Mouse (Mus musculus) splenic B cell, adult 2 months (primary cell): ENCODE data around the gene Myh3.

ENCODE experiments used
- DNase-seq: peaks from one replicate; pipeline ENCODE4 v3.0.0-alpha.2; 2011; ENCODE audit warnings: low read depth, low spot score
- H3K27me3 ChIP-seq: 2 replicates; pipeline ENCODE4 v1.6.1; 2012; ENCODE audit warnings: mild to moderate bottlenecking, low read length, moderate library complexity, mixed read lengths; ENCODE audit not compliant: control insufficient read depth, poor library complexity, insufficient read depth, severe bottlenecking
- H3K36me3 ChIP-seq: 2 replicates; pipeline ENCODE4 v1.6.1; 2012; ENCODE audit warnings: mild to moderate bottlenecking, low read length, moderate library complexity, mixed read lengths; ENCODE audit not compliant: control insufficient read depth, poor library complexity, insufficient read depth, severe bottlenecking

Myh3 gene

DNA sequence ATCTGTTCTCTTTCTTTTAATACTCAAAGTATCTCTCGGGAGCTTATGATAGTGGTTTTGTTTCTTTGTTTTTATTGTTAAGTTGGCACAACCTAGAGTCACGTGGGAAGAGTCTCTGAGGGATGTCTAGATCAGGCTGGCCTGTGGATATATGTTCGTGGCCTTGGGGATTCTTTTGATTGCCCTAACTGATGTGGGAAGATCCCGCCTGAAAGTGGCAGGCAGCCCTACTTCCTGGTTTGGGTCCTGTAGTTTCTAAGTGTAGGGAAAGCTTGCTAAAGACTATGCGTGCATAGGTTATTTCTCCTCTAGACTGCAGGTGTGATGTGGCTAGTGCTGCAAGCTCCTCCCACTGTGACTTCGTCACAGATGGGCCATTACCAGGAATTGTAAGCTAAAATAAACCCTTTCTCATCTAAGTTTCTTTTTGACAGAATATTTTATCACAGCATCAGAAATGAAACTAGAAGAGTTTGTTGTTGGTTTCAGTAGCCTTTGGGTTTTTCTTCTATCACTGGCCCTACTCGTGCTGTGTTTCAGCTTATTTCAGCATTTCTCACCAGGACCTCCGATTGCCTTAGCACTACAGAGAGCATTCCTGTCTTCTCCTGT, 23.2 kb upstream of the Myh3 start:
- Histone ChIP-seq H3K27me3 (no peaks in the 10 kb centered on the region), H3K36me3 (peaks cover 14% of the 10 kb centered on the region; the same call in 1 of the 2 replicates)
- DNase-seq, result no peak

DNA sequence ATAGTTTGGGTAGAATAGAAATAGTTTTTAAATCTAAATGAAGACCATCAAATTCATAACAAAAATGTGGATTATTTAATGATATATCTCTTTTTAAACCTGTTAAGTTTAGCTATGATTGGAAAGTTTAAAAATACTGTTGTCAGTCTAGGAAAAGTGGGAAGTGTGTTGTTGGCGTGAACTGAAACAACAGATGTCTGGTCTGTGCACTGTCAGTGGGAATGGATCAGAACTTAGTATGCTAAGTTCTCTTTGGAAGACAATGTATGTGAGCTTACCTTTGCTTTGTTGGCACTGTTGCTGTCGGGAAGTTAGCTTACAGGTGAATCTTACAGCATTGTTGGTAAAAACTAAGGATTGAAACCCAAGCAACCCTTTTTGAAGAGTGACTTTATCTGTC, 16.8 kb upstream of the Myh3 start:
- Histone ChIP-seq H3K27me3 (no peaks in the 10 kb centered on the region), H3K36me3 (peaks cover 22% of the 10 kb centered on the region)
- DNase-seq, result no peak

DNA sequence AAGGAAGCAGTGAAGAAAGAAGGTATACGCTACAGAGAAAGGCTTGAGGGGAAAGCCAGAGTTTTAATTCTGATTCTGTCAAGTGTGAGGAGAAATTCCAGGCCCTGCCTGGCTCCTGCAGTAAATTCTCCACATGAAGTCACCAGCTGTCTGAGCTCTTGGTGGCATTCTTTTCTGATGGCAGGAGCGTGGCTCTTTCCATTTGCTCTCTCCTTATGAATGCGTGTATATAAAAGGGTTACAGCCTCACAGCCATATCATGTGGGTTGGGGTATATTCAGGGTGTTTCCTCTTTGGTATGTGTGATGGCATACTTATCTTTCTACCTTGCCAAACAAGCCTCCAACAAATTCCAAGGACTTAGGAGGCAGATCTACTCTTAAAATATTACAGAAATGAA, 15.4 kb upstream of the Myh3 start:
- DNase-seq, result no peak
- peaks cover 20% of the 10 kb centered on the region for H3K36me3 ChIP-seq
- H3K27me3 ChIP-seq, result no peaks in the 10 kb centered on the region

DNA sequence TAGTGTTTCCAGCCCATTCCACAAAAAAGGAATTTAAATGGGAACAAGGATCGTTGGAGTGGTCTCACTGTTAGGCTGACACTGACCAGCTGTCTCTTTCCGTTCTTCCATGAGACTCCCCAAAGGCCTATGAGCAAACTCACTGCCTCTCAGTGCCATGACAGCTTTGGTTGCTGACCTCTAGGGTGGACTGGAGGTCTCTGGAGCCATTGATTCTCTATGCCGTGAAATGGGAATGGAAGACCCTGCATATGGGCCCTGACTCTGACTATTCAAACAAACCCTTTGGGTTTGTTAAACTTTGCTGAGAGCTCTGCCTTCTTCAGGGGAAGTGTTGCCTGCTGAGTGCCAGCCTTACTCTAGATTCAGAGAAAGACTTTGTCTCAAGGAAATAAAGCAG, 10.4 kb upstream of the Myh3 start:
- DNase-seq, result no peak
- Histone ChIP-seq H3K36me3 (peaks cover 10% of the 10 kb centered on the region), H3K27me3 (no peaks in the 10 kb centered on the region)

DNA sequence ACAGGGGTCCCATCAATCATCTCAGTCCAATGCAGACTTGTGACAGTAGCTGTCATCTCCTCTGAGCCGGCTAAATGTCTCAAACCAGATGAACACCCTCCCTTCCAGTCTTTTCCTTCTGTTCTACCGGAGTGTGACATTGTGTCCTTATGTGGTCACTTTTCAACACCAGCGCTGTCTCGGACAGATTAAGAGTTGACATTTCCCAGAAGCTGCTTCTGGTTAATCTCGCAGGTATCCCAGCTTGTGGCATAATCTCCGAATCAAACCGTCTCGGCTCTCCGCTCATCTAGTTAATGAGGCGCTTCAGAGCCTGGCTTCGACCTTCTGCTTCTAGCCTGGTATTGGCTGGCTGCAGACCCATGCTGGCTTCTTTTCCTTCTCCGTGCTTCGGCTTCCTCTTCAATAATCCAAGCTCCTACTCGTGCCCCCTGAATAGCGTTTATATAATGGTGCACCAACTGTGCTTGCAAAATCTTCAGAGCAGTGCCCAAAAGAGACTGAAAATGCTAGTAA, 5.4 kb upstream of the Myh3 start:
- Histone ChIP-seq H3K27me3 (0 out of 2 replicates have a peak, but pooled peaks cover 1% of the 10 kb centered on the region), H3K36me3 (no peaks in the 10 kb centered on the region)
- DNase-seq, result no peak

DNA sequence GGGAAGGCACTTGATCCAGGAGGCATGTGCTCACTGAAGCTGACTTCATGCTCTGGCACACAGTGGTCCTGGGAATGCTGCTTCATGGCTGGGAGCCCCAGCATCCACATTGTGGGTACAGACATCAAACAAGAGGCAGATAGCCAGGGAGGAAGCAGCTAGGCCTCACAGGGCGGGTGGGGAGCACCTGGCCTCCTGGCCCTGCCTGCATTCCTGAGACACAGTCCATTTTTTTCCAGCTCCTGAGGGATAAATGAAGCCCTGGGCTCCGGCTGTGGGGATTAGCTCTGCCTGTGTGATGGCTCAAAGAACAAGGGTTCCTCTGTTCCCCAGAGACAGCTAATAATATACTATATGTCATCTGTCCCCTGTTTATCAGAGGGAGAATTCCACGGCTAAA, 3.1 kb upstream of the Myh3 start:
- Histone ChIP-seq H3K27me3 (0 out of 2 replicates have a peak, but pooled peaks cover 1% of the 10 kb centered on the region), H3K36me3 (no peaks in the 10 kb centered on the region)
- no peak for DNase-seq

DNA sequence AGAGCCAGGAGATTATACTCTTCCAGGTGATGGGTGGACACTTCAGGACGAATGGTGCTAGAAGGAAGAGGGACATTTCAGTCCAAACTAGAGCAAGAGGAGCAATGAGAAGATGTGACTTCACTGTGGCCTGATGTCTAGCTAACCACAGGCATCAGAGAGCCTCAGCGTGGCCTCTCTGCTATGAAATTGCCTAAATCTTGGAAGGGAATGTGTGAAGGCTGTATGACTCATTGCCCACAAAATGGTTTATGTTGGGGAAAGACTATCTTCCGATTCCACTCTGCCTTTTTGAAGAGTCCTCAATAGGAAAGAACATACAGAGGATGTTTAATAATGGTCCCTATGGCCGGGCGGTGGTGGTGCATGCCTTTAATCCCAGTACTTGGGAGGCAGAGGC, 1.3 kb upstream of the Myh3 start:
- H3K27me3 ChIP-seq, result 0 out of 2 replicates have a peak, but pooled peaks cover 1% of the 10 kb centered on the region
- DNase-seq, result no peak

DNA sequence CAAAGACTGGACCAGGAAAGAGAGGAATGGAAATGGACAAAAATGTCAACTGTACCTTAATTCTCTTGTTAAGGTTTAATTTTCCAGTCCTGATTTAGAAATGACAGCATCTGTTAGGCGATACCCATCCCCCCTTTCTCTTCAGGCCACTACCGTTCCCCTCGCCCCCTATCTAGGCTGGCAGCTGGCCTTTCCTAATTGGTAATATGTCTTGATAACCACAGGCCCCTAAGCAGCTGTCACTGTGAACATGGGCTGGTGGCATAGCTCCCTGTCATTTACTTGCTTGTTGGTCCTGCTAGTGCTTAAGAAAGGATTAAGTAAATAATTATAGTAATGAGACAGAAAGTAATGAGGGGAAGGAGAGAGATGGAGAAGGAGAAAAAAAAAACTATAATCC, 665 bp upstream of the Myh3 start:
- DNase-seq, result no peak

More for the DNA sequence above, 1.3 kb upstream of the Myh3 start:
- no peaks in the 10 kb centered on the region for H3K36me3 ChIP-seq

DNA sequence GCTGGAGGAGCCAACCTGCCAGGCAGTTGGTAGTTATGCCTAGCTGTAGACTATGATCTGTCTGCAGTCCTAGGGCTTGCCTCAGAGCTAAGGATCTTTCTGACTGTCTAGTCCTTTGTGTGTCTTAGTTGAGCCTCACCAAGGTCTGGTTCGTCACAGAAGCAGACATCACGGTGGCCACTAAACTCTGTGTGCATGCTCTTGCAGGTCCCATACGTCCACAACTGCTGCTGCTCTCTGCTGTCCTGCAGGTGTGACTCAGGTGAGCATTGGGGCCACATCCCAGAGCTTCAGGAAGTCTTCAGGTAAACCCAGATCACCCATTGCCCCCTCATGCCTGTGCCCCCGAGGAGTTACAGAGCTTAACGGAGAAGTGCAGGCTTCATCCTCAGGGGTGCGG, 788 bp downstream of the Myh3 start:
- Histone ChIP-seq H3K27me3 (no peaks in the 10 kb centered on the region), H3K36me3 (no peaks in the 10 kb centered on the region)
- no peak for DNase-seq

More for the DNA sequence above, 665 bp upstream of the Myh3 start:
- Histone ChIP-seq H3K27me3 (0 out of 2 replicates have a peak, but pooled peaks cover 1% of the 10 kb centered on the region), H3K36me3 (no peaks in the 10 kb centered on the region)

DNA sequence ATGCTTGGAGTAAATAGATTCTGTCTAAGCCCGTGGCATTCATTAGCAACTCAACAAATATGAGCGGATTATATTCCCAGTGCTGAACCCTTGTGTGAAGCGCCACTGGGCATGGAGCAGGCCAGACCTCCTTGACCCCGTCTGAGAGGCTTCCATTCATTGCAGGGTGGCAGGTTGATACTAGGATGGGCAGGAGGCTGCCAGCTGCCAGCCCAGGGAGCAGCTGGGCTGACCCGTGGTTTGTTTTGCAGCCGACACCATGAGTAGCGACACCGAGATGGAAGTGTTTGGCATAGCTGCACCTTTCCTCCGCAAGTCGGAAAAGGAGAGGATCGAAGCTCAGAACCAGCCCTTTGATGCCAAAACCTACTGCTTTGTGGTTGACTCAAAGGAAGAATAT, 1.6 kb downstream of the Myh3 start:
- Histone ChIP-seq H3K27me3 (no peaks in the 10 kb centered on the region), H3K36me3 (no peaks in the 10 kb centered on the region)
- DNase-seq, result no peak

DNA sequence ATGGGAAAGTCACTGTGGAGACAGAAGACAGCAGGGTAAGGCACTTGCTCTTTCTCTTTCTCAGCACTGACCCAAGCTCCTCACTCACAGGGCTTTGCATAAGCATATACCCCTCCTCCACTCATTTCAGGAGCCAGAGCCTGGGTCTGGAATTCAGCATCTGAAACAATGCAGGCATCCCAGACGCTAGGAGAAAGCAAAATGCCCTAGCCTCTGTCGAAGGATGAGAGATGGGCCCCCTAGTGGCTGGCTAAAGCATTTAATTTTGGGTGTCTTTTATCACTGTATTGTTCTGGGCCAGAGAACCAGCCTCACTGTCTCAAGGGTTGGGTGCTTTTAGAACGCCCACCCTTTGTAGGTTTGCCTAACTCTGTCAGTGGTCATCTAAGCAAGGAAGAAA, 2.1 kb downstream of the Myh3 start:
- DNase-seq, result peak; percentile 61
- H3K36me3 ChIP-seq, result no peaks in the 10 kb centered on the region
- H3K27me3 ChIP-seq, result no peaks in the 10 kb centered on the region

DNA sequence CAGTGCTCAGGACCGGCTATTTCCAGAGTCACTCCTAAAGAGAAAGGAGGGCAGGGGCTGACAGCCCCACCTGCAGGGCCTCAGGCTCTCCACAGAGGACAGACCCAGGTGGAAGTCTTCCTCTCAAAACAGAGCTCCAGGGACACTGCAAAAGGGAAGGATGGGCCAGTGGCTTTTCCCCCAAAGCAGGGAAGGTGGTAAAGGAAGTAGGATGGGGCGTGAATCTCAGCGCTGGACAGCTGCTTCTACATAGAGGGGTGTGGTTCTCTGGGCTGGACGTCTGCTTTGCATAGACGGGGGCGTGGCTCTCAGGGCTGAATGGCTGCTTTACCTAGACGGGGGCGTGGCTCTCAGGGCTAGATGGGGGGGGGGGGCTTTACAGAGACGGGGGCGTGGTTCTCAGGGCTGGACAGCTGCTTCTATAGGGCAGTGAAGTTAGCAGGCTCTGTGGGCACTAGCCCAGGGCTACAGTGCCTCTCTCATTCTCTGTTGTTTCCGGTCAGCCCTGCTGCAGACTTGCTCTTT, 3.1 kb downstream of the Myh3 start:
- Histone ChIP-seq H3K36me3 (no peaks in the 10 kb centered on the region), H3K27me3 (no peaks in the 10 kb centered on the region)
- peak; percentile 26 for DNase-seq

DNA sequence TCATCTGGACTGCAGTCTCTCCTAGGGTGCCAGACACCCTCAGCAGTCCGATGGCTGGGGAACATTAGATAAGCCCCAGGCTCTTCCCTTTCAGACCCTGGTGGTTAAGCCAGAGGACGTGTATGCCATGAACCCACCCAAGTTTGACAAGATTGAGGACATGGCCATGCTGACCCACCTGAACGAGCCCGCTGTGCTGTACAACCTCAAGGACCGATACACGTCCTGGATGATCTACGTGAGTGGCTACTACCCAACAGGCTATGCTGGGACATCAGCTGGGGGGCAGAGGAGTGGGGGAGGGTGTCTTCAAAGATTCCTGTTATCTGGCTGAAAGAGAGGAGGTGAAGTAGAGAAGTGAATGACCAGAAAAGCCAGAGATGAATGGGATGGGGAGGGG, 4.1 kb downstream of the Myh3 start:
- DNase-seq, result no peak
- H3K36me3 ChIP-seq, result no peaks in the 10 kb centered on the region

DNA sequence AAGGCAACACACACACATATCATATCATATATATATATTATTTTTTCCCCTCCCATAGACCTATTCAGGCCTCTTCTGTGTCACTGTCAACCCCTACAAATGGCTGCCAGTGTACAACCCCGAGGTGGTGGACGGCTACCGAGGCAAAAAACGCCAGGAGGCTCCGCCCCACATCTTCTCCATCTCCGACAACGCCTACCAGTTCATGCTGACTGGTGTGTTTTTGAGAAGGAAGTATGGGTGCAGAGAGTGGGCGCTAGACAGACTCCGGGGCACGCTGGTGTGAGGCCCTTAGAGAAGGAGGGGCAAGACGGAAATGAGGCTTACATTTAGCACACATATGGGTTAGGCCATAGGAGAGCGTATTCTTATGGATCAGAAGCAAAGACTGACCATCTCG, 4.7 kb downstream of the Myh3 start:
- no peaks in the 10 kb centered on the region for H3K36me3 ChIP-seq
- no peaks in the 10 kb centered on the region for H3K27me3 ChIP-seq
- DNase-seq, result no peak

More for the DNA sequence above, 4.1 kb downstream of the Myh3 start:
- no peaks in the 10 kb centered on the region for H3K27me3 ChIP-seq

DNA sequence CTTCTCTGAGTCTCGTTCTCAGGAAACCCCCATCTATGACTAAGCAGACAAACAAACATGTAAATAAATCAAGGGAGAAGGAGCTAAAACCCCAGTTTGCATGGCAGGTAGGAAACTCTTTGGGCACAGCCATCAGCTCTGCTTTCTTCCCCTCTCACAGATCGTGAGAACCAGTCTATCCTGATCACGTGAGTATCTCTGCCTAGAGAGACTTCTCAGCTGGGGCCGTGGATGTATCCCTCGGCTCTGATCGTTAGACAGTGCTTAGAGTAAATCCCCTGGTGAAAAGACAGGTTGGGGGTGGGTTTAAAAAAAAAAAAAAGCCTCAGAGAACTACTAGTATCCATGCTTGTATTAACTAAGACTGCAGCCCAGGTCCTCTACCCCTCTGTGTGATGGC, 5.1 kb downstream of the Myh3 start:
- H3K36me3 ChIP-seq, result no peaks in the 10 kb centered on the region
- H3K27me3 ChIP-seq, result no peaks in the 10 kb centered on the region
- DNase-seq, result no peak
